Mouse (Mus musculus) cerebellum, adult (tissue): ENCODE measurements around the gene Gpr137c.

Source experiments
- ATAC-seq: cut with Nextera tagmentation; 2 replicates; pipeline ENCODE4 v1.9.2; 2017; ENCODE audit warnings: mild to moderate bottlenecking, moderate library complexity, mixed read lengths; ENCODE audit not compliant: insufficient number of reproducible peaks, low FRiP score, low TSS enrichment

Gene Gpr137c

DNA sequence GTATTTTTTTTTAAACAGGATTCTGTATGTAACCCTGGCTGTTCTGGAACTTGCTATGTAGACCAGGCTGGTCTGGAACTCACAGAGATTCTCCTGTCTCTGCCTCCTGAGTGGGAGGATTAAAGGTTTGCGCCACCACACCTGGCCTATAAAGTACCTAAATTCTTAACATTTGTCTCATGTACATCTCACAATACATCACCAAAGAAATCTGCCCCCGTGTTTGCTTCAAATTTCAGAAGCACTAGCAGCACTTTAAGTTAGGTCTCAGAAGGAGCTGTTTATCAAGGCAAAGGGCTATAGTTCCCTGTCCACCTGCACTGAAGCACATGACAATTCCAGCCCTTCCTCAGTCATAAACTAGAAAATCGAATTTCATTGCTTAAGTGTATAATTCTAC, 62.5 kb downstream of the Gpr137c start:
- ATAC-seq: no peak

DNA sequence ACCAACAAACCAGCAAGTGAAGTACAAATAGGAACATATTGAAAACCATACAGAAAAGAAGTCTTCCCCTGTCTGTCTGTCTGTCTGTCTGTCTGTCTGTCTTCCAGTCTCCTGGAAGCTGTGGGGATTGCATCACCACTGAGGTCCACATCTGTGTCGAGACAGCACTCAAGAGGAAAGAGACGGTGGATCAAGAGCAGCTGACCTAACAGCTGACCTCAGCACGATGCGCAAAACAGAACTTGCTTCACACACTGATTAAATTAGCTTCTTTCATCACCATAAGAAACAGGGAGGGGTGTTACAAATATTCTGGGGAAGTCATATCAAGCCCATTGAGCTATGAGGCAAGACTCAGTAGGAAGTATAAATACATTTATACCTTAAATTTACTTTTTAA, 72.1 kb downstream of the Gpr137c start:
- ATAC-seq: no peak

- no peak for ATAC-seq
Measured at GRCm38 (mm10) chr14:45303939-45304338, 84.4 kb downstream of the Gpr137c start.

DNA sequence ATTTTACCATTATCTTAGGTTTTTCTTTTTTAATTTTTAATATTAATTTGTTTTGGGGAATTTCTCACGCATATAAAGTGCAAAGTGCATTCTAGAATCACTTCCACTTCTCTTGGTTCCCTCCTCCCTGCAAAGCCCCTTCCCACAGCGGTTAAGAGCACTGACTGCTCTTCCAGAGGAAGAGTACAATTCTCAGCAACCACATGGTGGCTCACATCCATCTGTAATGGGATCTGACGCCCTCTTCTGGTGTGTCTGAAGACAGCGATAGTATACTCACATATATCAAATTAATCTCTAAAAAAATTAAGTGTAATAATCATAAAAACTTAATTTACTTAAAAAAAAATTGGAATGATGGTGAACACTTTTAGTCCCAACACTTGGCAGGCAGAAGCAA, 84.9 kb downstream of the Gpr137c start:
- ATAC-seq: no peak

DNA sequence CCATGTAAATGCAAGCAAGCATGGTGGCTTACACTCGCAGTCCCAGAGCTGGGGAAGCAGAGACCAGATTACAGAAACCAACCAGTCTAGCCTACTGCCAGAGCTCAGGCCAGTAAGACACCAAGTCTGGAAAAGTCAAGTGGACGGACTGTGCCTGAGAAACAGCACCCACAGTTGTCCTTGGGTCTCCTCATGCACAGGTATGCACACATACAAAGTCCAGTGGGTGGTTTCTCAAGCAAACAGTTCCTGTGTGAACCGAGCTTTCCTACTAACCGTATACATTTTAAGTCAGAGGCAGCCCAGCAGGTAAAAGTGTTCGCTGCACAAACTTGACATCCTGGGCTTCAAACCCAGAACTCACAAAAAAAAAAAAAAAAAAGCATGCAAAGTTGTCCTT, 86.3 kb downstream of the Gpr137c start:
- no peak for ATAC-seq

DNA sequence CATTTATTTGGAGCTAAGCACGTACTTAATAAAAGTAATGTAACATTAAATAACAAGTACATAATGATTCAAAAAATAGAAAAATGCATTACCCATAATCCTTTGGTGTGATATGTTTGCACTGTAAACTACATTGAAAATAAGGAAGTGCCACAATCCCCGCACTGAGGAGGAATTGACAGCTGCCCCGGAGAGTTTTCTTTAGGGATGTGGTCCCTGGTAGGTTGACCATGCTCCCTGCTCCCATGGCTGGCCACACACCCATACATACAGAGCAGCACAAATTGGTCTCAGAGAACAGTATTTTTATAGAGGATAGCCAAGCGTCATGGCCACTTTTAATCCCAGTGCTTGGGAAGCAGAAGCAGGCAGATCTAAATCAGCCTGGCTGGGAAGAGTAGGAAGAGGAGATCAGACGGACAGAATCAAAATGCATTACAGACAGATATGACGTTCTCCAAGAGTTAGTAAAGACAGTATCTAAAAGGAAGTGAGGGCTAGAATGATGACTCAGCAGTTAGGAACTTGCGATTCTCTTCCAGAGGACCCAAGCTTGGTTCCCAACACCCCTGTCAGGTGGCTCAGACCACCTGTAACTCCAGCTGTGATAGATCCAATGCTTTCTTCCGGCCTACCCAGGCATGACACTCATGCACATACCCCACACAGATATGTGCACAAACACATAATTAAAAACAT, 88.3 kb downstream of the Gpr137c start:
- no peak for ATAC-seq

- no peak for ATAC-seq
Measured at GRCm38 (mm10) chr14:45309646-45310045, 90.1 kb downstream of the Gpr137c start.

GRCm38 (mm10) chr14:45310101-45310500, 90.6 kb downstream of the Gpr137c start:
- ATAC-seq: no peak

GRCm38 (mm10) chr14:45316927-45317326, 97.4 kb downstream of the Gpr137c start:
- no peak for ATAC-seq

- peak; percentile 16 for ATAC-seq
Measured at GRCm38 (mm10) chr14:45317921-45318411, 98.4 kb downstream of the Gpr137c start.

DNA sequence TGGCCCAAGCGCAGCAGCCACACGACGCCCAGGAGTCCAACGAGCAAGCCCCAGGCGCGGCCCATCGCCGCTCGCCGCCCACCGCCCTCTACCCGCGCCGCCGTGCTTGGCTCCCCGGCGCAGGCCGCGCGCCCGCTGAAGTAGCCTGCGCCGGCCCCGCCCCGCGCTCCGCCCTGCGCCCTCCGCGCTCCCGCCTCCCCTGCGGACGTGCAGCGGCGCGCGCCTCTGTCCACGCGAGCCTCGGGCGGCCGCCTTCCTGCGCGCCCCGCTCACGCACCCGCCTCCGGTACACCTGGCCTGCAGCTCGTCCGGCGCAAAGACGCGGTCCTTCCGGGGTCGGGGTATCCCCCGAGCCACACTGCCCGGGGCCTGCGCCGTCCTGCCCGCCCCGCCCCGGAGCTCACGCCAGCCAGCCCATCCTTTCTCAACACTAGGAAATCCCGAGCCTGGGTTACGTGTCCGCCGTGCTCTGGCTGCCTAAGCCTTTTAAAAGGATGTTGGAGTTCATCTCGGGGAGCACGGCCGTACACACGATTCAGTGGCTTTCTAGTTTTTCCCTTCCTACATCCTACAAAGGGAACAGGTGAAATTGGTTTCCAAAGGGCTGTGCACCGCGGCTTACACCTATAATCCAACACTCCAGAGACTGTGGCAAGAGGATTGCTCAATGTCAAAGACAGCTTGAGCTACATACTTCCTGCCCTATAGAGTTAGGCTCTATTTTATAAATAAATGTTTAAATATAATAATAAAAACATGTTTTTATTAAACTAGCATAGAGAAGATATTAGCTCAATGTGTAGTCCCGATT, 99.1 kb downstream of the Gpr137c start, which contains the start of gene Ero1l:
Gene Ero1l, minus strand, starts transcription at position 346 of the 811 bp plus-strand sequence.
- ATAC-seq: peak; percentile 96

DNA sequence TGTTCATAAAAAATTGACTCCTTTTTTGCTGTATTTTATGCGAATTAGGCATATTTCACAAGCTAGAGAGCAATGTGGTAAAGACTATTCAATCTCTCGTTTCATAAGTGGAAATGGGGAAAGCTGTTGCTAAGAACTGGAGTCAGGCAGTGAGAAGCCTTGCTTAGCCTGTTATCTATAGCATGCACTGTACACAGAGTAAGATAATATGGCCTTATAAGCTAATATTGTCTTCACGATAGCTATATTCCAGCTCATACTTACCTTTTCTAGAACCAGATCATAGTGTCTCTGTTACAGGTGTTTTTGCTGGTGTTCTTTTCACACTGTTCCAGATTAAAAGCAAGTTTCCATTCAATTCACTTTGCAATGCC, 99.7 kb downstream of the Gpr137c start:
- ATAC-seq: no peak

- ATAC-seq: no peak
Measured at GRCm38 (mm10) chr14:45320111-45320510, 100.6 kb downstream of the Gpr137c start.

DNA sequence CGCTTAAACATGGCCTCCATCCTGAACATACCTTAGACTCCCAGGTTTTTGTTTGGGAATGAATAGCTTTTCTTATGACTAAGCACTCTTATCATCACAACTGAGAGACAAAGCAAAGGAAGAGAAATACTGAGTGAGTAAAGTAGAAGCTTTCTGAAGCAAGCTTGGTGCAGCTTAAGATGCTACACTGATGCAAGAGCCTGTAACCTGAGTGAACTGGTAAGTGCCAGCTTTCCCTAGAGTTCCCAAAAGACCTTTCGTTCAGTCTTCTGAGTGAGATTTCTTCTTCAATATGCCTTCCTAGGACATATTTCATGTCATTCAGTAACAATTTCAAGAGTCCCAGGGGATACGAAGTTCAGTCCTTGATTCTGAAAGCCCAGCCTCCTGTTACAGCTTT, 101.5 kb downstream of the Gpr137c start:
- no peak for ATAC-seq

DNA sequence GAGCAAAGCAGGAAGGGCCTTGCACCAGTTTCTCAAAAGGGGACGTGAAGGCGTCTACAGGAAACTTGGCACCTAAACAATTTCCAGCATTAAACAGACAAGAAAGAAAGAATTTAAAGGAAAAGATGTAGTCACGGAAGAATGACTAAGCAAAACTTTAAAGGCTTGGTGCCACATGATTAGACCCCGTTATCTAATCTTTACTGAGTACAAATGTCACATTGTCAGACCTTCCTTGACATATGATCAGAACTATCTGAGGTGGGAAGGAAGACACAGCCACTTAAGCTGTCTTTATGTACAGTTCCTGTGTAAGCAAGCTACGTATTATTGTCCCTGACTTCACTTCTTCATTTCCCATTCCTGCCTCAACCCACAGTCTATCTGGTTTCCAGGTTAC, 102.1 kb downstream of the Gpr137c start:
- no peak for ATAC-seq

- no peak for ATAC-seq
Measured at GRCm38 (mm10) chr14:45322450-45322849, 102.9 kb downstream of the Gpr137c start.

- ATAC-seq: no peak
Measured at GRCm38 (mm10) chr14:45323320-45323719, 103.8 kb downstream of the Gpr137c start.

DNA sequence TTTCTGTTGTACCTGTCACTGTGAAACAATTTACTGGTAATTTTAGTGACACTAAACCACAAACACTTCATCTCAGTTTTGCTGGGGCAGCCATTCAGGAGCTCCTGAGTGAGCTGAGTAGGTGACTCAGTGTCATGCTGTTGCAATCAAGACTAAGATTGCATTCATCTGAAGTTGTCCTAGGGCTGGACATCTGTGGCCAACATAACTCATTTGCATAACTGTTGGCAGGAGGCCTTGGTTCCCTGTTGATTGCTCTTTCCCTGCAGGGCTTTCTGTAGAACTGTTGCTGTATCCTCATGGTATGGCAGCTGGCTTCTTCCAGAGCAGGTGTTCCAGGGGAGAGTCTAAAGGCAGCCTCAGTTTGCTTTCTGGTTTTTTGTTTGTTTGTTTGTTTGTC, 106.0 kb downstream of the Gpr137c start:
- ATAC-seq: no peak

- no peak for ATAC-seq
Measured at GRCm38 (mm10) chr14:45328072-45328713, 108.7 kb downstream of the Gpr137c start.

DNA sequence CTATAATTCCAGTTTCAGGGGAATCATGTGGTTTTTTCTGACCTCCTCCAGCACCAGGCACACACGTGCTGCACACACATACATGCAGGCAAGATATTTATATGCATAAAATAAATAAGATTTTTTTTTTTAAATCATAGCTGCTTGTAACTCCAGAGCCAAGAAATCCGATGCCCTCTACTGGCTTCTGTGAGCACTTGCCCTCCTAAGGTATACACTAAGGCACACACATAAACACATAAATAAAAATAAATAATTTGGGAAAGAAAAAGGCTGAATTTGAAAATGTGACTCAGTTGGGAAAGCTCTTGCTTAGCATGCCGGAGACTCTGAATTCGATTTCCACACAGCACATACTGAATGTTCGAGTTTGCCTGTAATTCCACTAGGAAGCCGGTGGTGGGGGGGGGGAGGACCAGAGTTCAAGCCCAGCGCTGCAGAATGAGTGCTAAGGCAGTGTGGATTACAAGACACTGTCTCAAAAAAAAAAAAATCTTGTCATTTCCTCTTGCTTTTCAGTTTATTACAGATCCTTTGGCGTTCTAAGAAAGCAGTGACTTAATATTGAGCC, 109.6 kb downstream of the Gpr137c start:
- peak; percentile 60 for ATAC-seq
